Mouse (Mus musculus): ENCODE results near the gene Adam22. TPM values are rescaled to one million over a fixed set of nuclear protein-coding genes. Genes with fewer than 3 reads are reported as not detected.

The Adam22 gene
- polyA plus RNA-seq, 1 experiment from 2014 or later, result 5.3 TPM

GRCm38 (mm10) chr5:8116561-8117168, 251.3 kb downstream of the Adam22 start:
- Histone ChIP-seq H3K9me3 (replicated peaks) (no peaks in the 10 kb centered on the region), H3K36me3 (no peaks in the 10 kb centered on the region), H3K4me3 (no peak overlapping the region), H3K27ac (no peak overlapping the region), H3K4me1 (no peaks in the 10 kb centered on the region), H3K27me3 (ENCODE audit: low read depth, poor library complexity, severe bottlenecking) (no peaks in the 10 kb centered on the region)
- no peak for DNase-seq (ENCODE audit: low spot score)
- WGBS, result 85% methylated on average over 5 of the region's 5 CpGs

- Histone ChIP-seq H3K9me3 (replicated peaks) (no peaks in the 10 kb centered on the region), H3K4me1 (no peaks in the 10 kb centered on the region), H3K36me3 (no peaks in the 10 kb centered on the region), H3K4me3 (no peak overlapping the region), H3K27ac (no peak overlapping the region), H3K27me3 (ENCODE audit: low read depth, poor library complexity, severe bottlenecking) (no peaks in the 10 kb centered on the region)
- DNase-seq (ENCODE audit: low spot score), result no peak
- WGBS, result 92% methylated on average over 5 of the region's 5 CpGs
Observed at GRCm38 (mm10) chr5:8112246-8112645, 255.7 kb downstream of the Adam22 start.

GRCm38 (mm10) chr5:8111691-8112090, 256.3 kb downstream of the Adam22 start:
- H3K27me3 ChIP-seq (ENCODE audit: low read depth, poor library complexity, severe bottlenecking), result no peaks in the 10 kb centered on the region
- H3K36me3 ChIP-seq, result no peaks in the 10 kb centered on the region
- H3K4me3 ChIP-seq, result no peak overlapping the region
- no peak overlapping the region for H3K27ac ChIP-seq
- WGBS, result 91% methylated on average over 3 of the region's 3 CpGs
- H3K9me3 ChIP-seq (replicated peaks), result no peaks in the 10 kb centered on the region
- no peaks in the 10 kb centered on the region for H3K4me1 ChIP-seq
- DNase-seq (ENCODE audit: low spot score), result no peak

- Histone ChIP-seq H3K36me3 (no peaks in the 10 kb centered on the region), H3K4me1 (no peaks in the 10 kb centered on the region), H3K27ac (no peak overlapping the region), H3K4me3 (no peak overlapping the region), H3K9me3 (replicated peaks) (no peaks in the 10 kb centered on the region), H3K27me3 (ENCODE audit: low read depth, poor library complexity, severe bottlenecking) (no peaks in the 10 kb centered on the region)
- DNase-seq (ENCODE audit: low spot score), result no peak
- WGBS, result 83% methylated on average over 1 of the region's 1 CpGs
Observed at GRCm38 (mm10) chr5:8095689-8096088, 272.3 kb downstream of the Adam22 start.

- Histone ChIP-seq H3K9me3 (replicated peaks) (no peaks in the 10 kb centered on the region), H3K4me3 (no peak overlapping the region), H3K27ac (no peak overlapping the region), H3K36me3 (no peaks in the 10 kb centered on the region), H3K4me1 (no peaks in the 10 kb centered on the region), H3K27me3 (ENCODE audit: low read depth, poor library complexity, severe bottlenecking) (no peaks in the 10 kb centered on the region)
- 80% methylated on average over 5 of the region's 5 CpGs for WGBS
- no peak for DNase-seq (ENCODE audit: low spot score)
Observed at GRCm38 (mm10) chr5:8094921-8095320, 273.0 kb downstream of the Adam22 start.

- Histone ChIP-seq H3K27ac (no peak overlapping the region), H3K36me3 (no peaks in the 10 kb centered on the region), H3K4me3 (no peak overlapping the region), H3K4me1 (no peaks in the 10 kb centered on the region), H3K9me3 (replicated peaks) (no peaks in the 10 kb centered on the region), H3K27me3 (ENCODE audit: low read depth, poor library complexity, severe bottlenecking) (no peaks in the 10 kb centered on the region)
- DNase-seq (ENCODE audit: low spot score), result no peak
- 84% methylated on average over 3 of the region's 3 CpGs for WGBS
Observed at GRCm38 (mm10) chr5:8088147-8088546, 279.8 kb downstream of the Adam22 start.

GRCm38 (mm10) chr5:8085661-8086060, 282.3 kb downstream of the Adam22 start:
- Histone ChIP-seq H3K9me3 (replicated peaks) (no peaks in the 10 kb centered on the region), H3K27me3 (ENCODE audit: low read depth, poor library complexity, severe bottlenecking) (no peaks in the 10 kb centered on the region), H3K4me3 (no peak overlapping the region), H3K4me1 (no peaks in the 10 kb centered on the region), H3K27ac (no peak overlapping the region), H3K36me3 (no peaks in the 10 kb centered on the region)
- whole genome bisulfite sequencing, result 91% methylated on average over 3 of the region's 3 CpGs
- no peak for DNase-seq (ENCODE audit: low spot score)

- Histone ChIP-seq H3K36me3 (no peaks in the 10 kb centered on the region), H3K4me1 (no peaks in the 10 kb centered on the region), H3K27ac (no peak overlapping the region), H3K9me3 (replicated peaks) (no peaks in the 10 kb centered on the region), H3K4me3 (no peak overlapping the region), H3K27me3 (ENCODE audit: low read depth, poor library complexity, severe bottlenecking) (no peaks in the 10 kb centered on the region)
- no peak for DNase-seq (ENCODE audit: low spot score)
- WGBS, result 73% methylated on average over 20 of the region's 20 CpGs
Observed at GRCm38 (mm10) chr5:8082800-8083509, 285.0 kb downstream of the Adam22 start.

- Histone ChIP-seq H3K4me3 (no peak overlapping the region), H3K27ac (no peak overlapping the region), H3K9me3 (replicated peaks) (no peaks in the 10 kb centered on the region), H3K4me1 (no peaks in the 10 kb centered on the region), H3K36me3 (peaks cover 6% of the 10 kb centered on the region; the same call in 1 of the 2 replicates), H3K27me3 (ENCODE audit: low read depth, poor library complexity, severe bottlenecking) (no peaks in the 10 kb centered on the region)
- 87% methylated on average over 8 of the region's 8 CpGs for WGBS
- no peak for DNase-seq (ENCODE audit: low spot score)
Observed at GRCm38 (mm10) chr5:8077481-8077880, 290.5 kb downstream of the Adam22 start.

GRCm38 (mm10) chr5:8073901-8074561, 293.9 kb downstream of the Adam22 start:
- DNase-seq (ENCODE audit: low spot score), result no peak
- WGBS, result 88% methylated on average over 9 of the region's 9 CpGs
- Histone ChIP-seq H3K27ac (no peak overlapping the region), H3K4me1 (no peaks in the 10 kb centered on the region), H3K9me3 (replicated peaks) (no peaks in the 10 kb centered on the region), H3K4me3 (no peak overlapping the region), H3K36me3 (peaks cover 15% of the 10 kb centered on the region), H3K27me3 (ENCODE audit: low read depth, poor library complexity, severe bottlenecking) (no peaks in the 10 kb centered on the region)

GRCm38 (mm10) chr5:8073406-8073805, 294.6 kb downstream of the Adam22 start:
- 92% methylated on average over 9 of the region's 9 CpGs for WGBS
- Histone ChIP-seq H3K36me3 (peaks cover 16% of the 10 kb centered on the region), H3K4me3 (no peak overlapping the region), H3K27me3 (ENCODE audit: low read depth, poor library complexity, severe bottlenecking) (no peaks in the 10 kb centered on the region), H3K9me3 (replicated peaks) (no peaks in the 10 kb centered on the region), H3K4me1 (no peaks in the 10 kb centered on the region), H3K27ac (no peak overlapping the region)
- no peak for DNase-seq (ENCODE audit: low spot score)

GRCm38 (mm10) chr5:8063207-8063606, 304.8 kb downstream of the Adam22 start:
- no peaks in the 10 kb centered on the region for H3K9me3 ChIP-seq (replicated peaks)
- 74% methylated on average over 6 of the region's 6 CpGs for WGBS
- no peak for DNase-seq (ENCODE audit: low spot score)
- H3K36me3 ChIP-seq, result peaks cover 73% of the 10 kb centered on the region
- no peaks in the 10 kb centered on the region for H3K4me1 ChIP-seq
- H3K27me3 ChIP-seq (ENCODE audit: low read depth, poor library complexity, severe bottlenecking), result no peaks in the 10 kb centered on the region
- no peak overlapping the region for H3K4me3 ChIP-seq
- H3K27ac ChIP-seq, result no peak overlapping the region

GRCm38 (mm10) chr5:8062469-8062868, 305.5 kb downstream of the Adam22 start:
- Histone ChIP-seq H3K27ac (no peak overlapping the region), H3K36me3 (peaks cover 72% of the 10 kb centered on the region), H3K9me3 (replicated peaks) (no peaks in the 10 kb centered on the region), H3K27me3 (ENCODE audit: low read depth, poor library complexity, severe bottlenecking) (no peaks in the 10 kb centered on the region), H3K4me3 (no peak overlapping the region), H3K4me1 (no peaks in the 10 kb centered on the region)
- 91% methylated on average over 2 of the region's 2 CpGs for WGBS
- DNase-seq (ENCODE audit: low spot score), result no peak
